Mouse (Mus musculus) hindbrain, embryonic 11.5 days (tissue): ENCODE results near the gene Mlh3. TPM values are rescaled to one million over a fixed set of nuclear protein-coding genes. Genes with fewer than 3 reads are reported as not detected.
A peak's percentile ranks its signal among the peaks of the same experiment; 100 is the strongest.

Experiments used
- ATAC-seq: fragments of 200-750 bp; cut with Nextera tagmentation; 2 replicates; pipeline ENCODE4 v1.8.0; 2017; ENCODE audit warnings: mild to moderate bottlenecking, moderate TSS enrichment, moderate library complexity; ENCODE audit not compliant: low FRiP score
- DNase-seq: peaks from one replicate; pipeline ENCODE4 v3.0.0-alpha.2; 2015; ENCODE audit warnings: low spot score
- H3K27ac ChIP-seq: fragments of 300-500 bp; sonication (generic); 2 replicates; pipeline ENCODE4 v1.5.1; 2014; ENCODE audit warnings: mild to moderate bottlenecking, low read depth, low read length
- H3K27me3 ChIP-seq: fragments of 300-500 bp; sonication (generic); 2 replicates; pipeline ENCODE4 v1.6.1; 2014; ENCODE audit warnings: mild to moderate bottlenecking, low read length, moderate library complexity, mixed read lengths; ENCODE audit not compliant: control insufficient read depth, insufficient read depth
- H3K36me3 ChIP-seq: fragments of 300-500 bp; sonication (generic); 2 replicates; pipeline ENCODE4 v1.6.1; 2014; ENCODE audit warnings: mild to moderate bottlenecking, low read length, moderate library complexity, mixed read lengths; ENCODE audit not compliant: control insufficient read depth, insufficient read depth
- H3K4me1 ChIP-seq: fragments of 300-500 bp; sonication (generic); replicated peaks from 2 replicates; pipeline ENCODE4 v1.6.1; 2014; ENCODE audit warnings: low read length, mixed read lengths; ENCODE audit not compliant: control insufficient read depth, insufficient read depth
- H3K4me2 ChIP-seq: fragments of 300-500 bp; sonication (generic); replicated peaks from 2 replicates; pipeline ENCODE4 v1.6.1; 2014; ENCODE audit warnings: mild to moderate bottlenecking, low read depth, low read length
- H3K4me3 ChIP-seq: fragments of 300-500 bp; sonication (generic); 2 replicates; pipeline ENCODE4 v1.5.1; 2014; ENCODE audit warnings: low read depth, low read length
- H3K9ac ChIP-seq: fragments of 300-500 bp; sonication (generic); 2 replicates; pipeline ENCODE4 v1.6.1; 2014; ENCODE audit warnings: low read depth, low read length
- H3K9me3 ChIP-seq: fragments of 300-500 bp; sonication (generic); 2 replicates; pipeline ENCODE4 v1.6.1; 2016; ENCODE audit warnings: low read length; ENCODE audit not compliant: control insufficient read depth
- WGBS: fragments of 180-500 bp; shearing (Covaris S2); extraction: QIAGEN DNeasy Blood & Tissue Kit; methylation state at CpG from one replicate; pipeline ENCODE4 v1.1.7; 2014; 5-methylcytosine and 5-hydroxymethylcytosine counted together
- polyA plus RNA-seq: library from polyadenylated mRNA; unstranded; fragments of >200 nt; fragmentation: Nextera tagmentation; extraction: Ambion mirVana; gene quantifications from 2 replicates; pipeline ENCODE4 v1.2.1, GENCODE M21; 2014

The Mlh3 gene
- polyA plus RNA-seq, 1 experiment from 2014 or later = 8.4 TPM

- WGBS = 87% methylated on average over 5 of the region's 5 CpGs
- Histone ChIP-seq H3K4me3 (no peak overlapping the region), H3K4me2 (no peak overlapping the region), H3K27ac (no peak overlapping the region), H3K4me1 (no peaks in the 10 kb centered on the region), H3K9ac (no peak overlapping the region), H3K36me3 (peaks cover 9% of the 10 kb centered on the region; the same call in 1 of the 2 replicates), H3K27me3 (no peaks in the 10 kb centered on the region), H3K9me3 (no peaks in the 10 kb centered on the region)
- DNase-seq (no peak), ATAC-seq (no peak)
Measured at GRCm38 (mm10) chr12:85296915-85297314, 26.5 kb upstream of the Mlh3 start.

- ATAC-seq = no peak
- no peaks in the 10 kb centered on the region for H3K4me1 ChIP-seq
- 85% methylated on average over 2 of the region's 2 CpGs for WGBS
Measured at GRCm38 (mm10) chr12:85295506-85295905, 25.1 kb upstream of the Mlh3 start.

GRCm38 (mm10) chr12:85292906-85293305, 22.5 kb upstream of the Mlh3 start:
- ATAC-seq = no peak
- Histone ChIP-seq H3K36me3 (no peaks in the 10 kb centered on the region), H3K4me1 (0 out of 2 replicates have a peak, but pooled peaks cover 2% of the 10 kb centered on the region), H3K27me3 (no peaks in the 10 kb centered on the region), H3K9me3 (no peaks in the 10 kb centered on the region), H3K27ac (no peak overlapping the region), H3K4me2 (no peak overlapping the region), H3K4me3 (no peak overlapping the region), H3K9ac (no peak overlapping the region)
- no peak for DNase-seq

More at GRCm38 (mm10) chr12:85295506-85295905, 25.1 kb upstream of the Mlh3 start:
- Histone ChIP-seq H3K27ac (no peak overlapping the region), H3K9me3 (no peaks in the 10 kb centered on the region), H3K4me3 (no peak overlapping the region), H3K9ac (no peak overlapping the region), H3K36me3 (0 out of 2 replicates have a peak, but pooled peaks cover under 1% of the 10 kb centered on the region), H3K4me2 (no peak overlapping the region), H3K27me3 (no peaks in the 10 kb centered on the region)
- DNase-seq = no peak

- no peak overlapping the region for H3K4me2 ChIP-seq
- H3K27me3 ChIP-seq = no peaks in the 10 kb centered on the region
- H3K9ac ChIP-seq = no peak overlapping the region
- no peaks in the 10 kb centered on the region for H3K36me3 ChIP-seq
- no peak overlapping the region for H3K27ac ChIP-seq
- DNase-seq (no peak), ATAC-seq (no peak)
- H3K4me1 ChIP-seq = 0 out of 2 replicates have a peak, but pooled peaks cover 2% of the 10 kb centered on the region
- 79% methylated on average over 6 of the region's 6 CpGs for WGBS
- no peaks in the 10 kb centered on the region for H3K9me3 ChIP-seq
- no peak overlapping the region for H3K4me3 ChIP-seq
Measured at GRCm38 (mm10) chr12:85292288-85292687, 21.9 kb upstream of the Mlh3 start.

GRCm38 (mm10) chr12:85291541-85291940, 21.1 kb upstream of the Mlh3 start:
- Histone ChIP-seq H3K9ac (no peak overlapping the region), H3K27me3 (no peaks in the 10 kb centered on the region), H3K9me3 (no peaks in the 10 kb centered on the region), H3K36me3 (no peaks in the 10 kb centered on the region), H3K27ac (no peak overlapping the region), H3K4me2 (no peak overlapping the region), H3K4me1 (0 out of 2 replicates have a peak, but pooled peaks cover 2% of the 10 kb centered on the region), H3K4me3 (no peak overlapping the region)
- ATAC-seq (no peak), DNase-seq (no peak)

- 81% methylated on average over 10 of the region's 10 CpGs for WGBS
- Histone ChIP-seq H3K36me3 (no peaks in the 10 kb centered on the region), H3K9ac (no peak overlapping the region), H3K4me2 (no peak overlapping the region), H3K27ac (no peak overlapping the region), H3K4me1 (0 out of 2 replicates have a peak, but pooled peaks cover 2% of the 10 kb centered on the region), H3K27me3 (no peaks in the 10 kb centered on the region), H3K4me3 (no peak overlapping the region), H3K9me3 (no peaks in the 10 kb centered on the region)
- ATAC-seq (no peak), DNase-seq (no peak)
Measured at GRCm38 (mm10) chr12:85290633-85291032, 20.2 kb upstream of the Mlh3 start.

- H3K4me2 ChIP-seq = peak overlapping the region; percentile 65; the same call in 1 of the 2 replicates
- H3K4me1 ChIP-seq = 0 out of 2 replicates have a peak, but pooled peaks cover 2% of the 10 kb centered on the region
- peak overlapping the region; percentile 40; the same call in 1 of the 2 replicates for H3K4me3 ChIP-seq
- DNase-seq = no peak
- no peak overlapping the region for H3K27ac ChIP-seq
- no peaks in the 10 kb centered on the region for H3K9me3 ChIP-seq
- H3K36me3 ChIP-seq = no peaks in the 10 kb centered on the region
- 63% methylated on average over 24 of the region's 24 CpGs for WGBS
- H3K9ac ChIP-seq = peak overlapping the region; percentile 37; the same call in 1 of the 2 replicates
- no peak for ATAC-seq
- H3K27me3 ChIP-seq = no peaks in the 10 kb centered on the region
Measured at GRCm38 (mm10) chr12:85289157-85290000, 19.0 kb upstream of the Mlh3 start.

- Histone ChIP-seq H3K4me1 (0 out of 2 replicates have a peak, but pooled peaks cover 2% of the 10 kb centered on the region), H3K36me3 (no peaks in the 10 kb centered on the region), H3K4me2 (peak within 1 kb of the TSS; percentile 65), H3K9me3 (no peaks in the 10 kb centered on the region), H3K27ac (no peak within 1 kb of the TSS), H3K27me3 (no peaks in the 10 kb centered on the region), H3K9ac (peak within 1 kb of the TSS; percentile 37), H3K4me3 (peak within 1 kb of the TSS; percentile 40)
- WGBS = 3% methylated on average over 30 of the region's 31 CpGs
- DNase-seq = peak; percentile 93
- ATAC-seq = peak; percentile 90
Measured at GRCm38 (mm10) chr12:85288486-85289156, 18.2 kb upstream of the Mlh3 start, which contains the start of gene Zc2hc1c. Zc2hc1c (plus strand) TSS chr12:85288591.
